Mouse (Mus musculus) C2C12 (cell line): Measurements from ENCODE around the gene Clec1b.

Source experiments
- CTCF ChIP-seq: IDR thresholded peaks from one replicate; pipeline ENCODE4 v1.5.1; 2011; ENCODE audit not compliant: control insufficient read depth, insufficient read depth, insufficient read length
- MYOG ChIP-seq: IDR thresholded peaks from one replicate; pipeline ENCODE4 v1.6.1; 2011; ENCODE audit not compliant: control insufficient read depth, insufficient read length; ENCODE audit errors: extremely low read depth
- USF1 ChIP-seq: IDR thresholded peaks from one replicate; pipeline ENCODE4 v1.6.1; 2011; ENCODE audit warnings: low read depth, mild to moderate bottlenecking, control low read depth, moderate library complexity

GRCm38 (mm10) chr6:129399945-129400344 lies 2.8 kb downstream of the Clec1b start:
- no peak for TF ChIP-seq CTCF
- no peak for TF ChIP-seq USF1
- TF ChIP-seq MYOG = no peak
